Mouse (Mus musculus): ENCODE results near the gene Sugct.

Gene Sugct

DNA sequence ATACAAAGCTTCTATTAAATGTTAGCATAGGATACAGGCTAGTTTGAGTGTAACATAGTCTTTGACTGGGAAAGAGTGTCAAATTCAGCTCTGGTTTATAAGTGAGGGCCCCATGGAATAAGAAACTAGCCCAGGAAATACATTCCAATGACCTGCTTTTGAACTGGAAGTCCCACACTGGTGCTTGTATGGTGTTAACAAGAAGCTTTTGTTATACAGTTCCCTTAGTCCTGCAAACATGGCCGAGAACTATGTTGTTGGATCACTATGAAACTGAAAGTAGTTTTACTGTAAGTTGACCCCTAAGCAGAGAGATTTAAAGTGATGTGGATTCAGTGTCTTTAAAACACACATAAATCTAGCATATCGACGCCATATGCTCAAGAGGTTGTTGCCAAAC lies 657.5 kb downstream of the Sugct start:
- DNase-seq (ENCODE audit: low spot score in 2 of 2), result no peak

DNA sequence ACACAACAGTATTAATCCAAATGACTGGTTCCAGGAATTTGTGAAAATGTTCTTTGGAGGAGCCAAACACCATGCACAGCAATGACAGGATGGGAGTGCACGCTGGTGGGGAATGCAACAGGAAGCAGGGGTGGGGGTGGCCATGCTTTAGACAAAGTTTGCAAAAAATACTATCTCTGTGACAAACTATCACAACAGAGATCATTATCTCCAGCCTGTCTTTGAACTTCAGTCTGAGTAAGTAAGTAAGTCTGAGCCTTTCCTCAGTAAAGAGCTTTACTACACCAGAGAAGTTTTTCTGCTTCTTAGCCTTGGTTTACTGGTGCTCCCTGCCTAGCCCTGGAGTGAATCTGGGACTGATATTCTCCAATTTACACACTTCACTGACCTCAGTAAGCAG lies 664.6 kb downstream of the Sugct start:
- no peak for DNase-seq (ENCODE audit: low spot score in 2 of 2)

DNA sequence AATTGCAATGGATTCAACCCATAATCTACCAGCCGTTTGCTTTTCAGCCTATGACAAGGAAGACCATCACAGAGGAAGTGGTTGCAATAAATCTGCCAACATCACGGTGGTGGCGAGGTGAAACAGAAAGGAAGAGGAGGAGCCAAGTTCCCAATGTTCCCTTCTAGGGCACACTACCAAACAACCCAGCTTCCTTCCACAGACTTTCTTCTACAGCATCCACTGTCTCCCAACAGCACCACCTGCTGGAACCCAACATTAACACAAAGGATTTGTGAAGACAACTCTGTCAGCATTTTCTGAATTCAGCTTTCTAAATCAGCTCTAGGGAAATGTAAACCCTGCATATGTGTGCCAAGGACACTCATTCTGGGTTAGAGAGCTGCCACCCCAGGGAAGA lies 666.8 kb downstream of the Sugct start:
- peak; percentile 69 to 80 for DNase-seq (ENCODE audit: low spot score in 2 of 2)

DNA sequence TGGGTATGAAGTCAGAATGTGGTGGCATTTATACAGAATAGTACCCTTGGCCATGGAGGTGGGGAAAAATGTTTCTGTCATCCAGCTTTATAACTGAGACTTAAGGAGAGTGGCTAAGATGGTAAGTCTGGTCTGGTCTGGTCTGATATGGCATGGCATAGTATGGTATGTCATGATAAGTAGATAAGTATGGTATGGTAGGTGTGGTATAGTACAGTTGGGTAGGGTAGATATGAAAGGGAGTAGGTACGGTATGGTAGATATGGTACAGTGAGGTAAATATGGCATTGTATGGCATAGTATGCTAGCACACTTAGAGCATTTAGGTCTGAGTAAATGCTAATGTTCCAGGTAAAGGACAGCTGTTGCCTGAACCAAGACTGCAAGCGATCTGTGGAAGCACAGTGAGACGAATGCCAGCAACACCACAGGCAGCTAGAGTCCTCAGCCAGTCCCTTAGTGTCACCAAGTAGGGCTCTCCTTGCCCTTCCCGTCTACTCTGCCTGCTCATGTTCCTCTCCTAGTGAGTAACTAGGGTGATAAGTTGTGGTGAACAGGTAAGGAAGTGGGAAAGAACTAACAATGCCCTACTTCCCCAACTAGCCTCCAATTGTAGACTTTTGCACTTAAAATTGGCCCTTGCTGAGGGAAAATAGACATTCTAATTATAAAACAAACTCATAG lies 667.4 kb downstream of the Sugct start:
- DNase-seq (ENCODE audit: low spot score in 2 of 2), result peak; percentile 14 to 60

DNA sequence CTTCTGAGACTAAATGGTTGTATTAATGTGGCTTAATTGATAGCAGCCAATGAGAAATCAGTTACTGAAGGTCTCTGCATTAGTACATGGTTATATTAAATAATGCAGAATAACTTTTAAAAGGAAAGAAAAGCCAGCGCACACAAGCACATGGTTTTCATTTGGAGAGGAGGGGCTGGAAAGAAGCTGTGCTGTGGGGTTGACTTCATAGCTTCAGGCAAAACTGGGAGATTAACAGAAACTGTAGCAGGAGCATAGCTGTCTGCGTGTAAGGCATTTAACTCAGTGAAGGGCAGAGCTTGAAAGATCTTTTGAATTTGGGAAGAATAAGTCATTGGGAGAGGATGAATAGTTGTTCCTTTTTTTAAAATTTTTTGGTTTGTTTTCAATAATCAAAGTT lies 668.4 kb downstream of the Sugct start:
- DNase-seq (ENCODE audit: low spot score in 2 of 2), result no peak

DNA sequence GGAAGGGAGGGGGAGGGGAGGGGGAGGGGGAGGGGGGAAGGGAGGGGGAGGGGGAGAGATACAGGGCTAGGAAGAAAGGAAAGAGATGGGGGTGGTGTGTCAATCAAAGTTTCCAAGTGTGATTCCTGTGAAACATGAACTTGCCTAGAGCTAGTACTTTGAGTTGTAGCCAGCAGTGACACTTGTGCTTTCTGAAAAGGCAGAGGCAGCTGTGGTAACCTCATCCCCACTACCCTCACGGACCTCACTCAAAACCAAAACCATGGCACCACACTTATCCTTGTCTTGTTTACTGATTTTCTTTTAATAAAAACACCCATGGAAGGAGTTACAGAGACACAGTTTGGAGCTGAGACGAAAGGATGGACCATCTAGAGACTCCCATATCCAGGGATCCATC lies 698.9 kb downstream of the Sugct start:
- DNase-seq (ENCODE audit: low spot score in 2 of 2), result no peak

DNA sequence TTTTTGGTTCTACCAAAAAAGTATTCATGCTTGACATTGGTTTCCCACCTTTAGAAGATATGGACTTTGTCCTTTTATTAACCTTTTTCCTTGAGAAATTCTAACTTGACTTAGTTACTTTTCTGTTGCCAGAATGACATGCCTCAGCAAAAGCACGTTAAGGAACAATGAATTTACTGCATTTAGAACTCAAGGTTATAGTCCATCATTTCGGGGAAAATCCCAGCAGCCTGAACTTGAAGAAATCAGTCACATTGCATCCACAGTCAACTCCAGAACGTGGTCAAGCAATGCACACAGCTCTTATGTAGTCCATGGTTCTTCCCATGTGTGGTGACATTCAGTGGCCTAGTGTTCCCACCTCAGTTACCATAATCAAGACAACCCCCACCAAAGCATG lies 700.0 kb downstream of the Sugct start:
- DNase-seq (ENCODE audit: low spot score in 2 of 2), result no peak

DNA sequence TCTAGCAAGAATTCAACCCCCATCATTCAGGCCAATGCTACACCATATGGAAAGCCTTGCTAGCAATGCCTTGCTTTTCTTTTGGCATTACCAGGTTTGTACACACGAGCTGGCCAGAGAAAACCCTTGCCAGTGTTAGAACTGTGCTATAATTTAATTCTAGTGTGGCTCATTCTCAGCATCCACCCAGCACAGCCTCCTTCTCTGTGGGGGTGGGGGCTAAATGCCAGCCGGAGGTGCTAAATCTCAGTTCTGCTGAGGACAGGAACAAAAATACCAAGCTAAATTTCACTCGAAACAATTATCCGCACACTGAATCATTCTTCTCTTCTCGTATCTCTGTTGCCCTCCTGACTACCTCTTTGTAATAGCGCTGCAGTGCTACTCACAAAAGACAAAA lies 717.6 kb downstream of the Sugct start:
- no peak for DNase-seq (ENCODE audit: low spot score in 2 of 2)

DNA sequence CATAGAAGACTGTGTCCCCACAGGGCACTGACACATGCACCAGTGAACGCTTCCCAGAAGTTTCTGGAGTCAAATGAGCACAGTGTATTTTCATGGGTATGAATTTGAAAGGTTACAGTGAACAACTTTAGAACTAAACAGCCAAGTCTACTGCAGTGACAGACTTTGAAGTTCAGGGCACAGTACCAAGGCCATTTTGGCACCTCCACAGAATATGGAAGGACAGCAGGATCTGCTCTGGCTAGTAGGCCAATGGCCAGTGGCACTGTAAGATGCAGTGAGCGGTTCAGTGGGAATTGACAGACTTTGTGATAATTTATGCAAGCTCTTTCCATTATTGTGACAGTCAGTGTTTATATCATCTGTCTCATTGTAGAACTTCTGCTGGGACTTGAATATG lies 724.1 kb downstream of the Sugct start:
- no peak for DNase-seq (ENCODE audit: low spot score in 2 of 2)

DNA sequence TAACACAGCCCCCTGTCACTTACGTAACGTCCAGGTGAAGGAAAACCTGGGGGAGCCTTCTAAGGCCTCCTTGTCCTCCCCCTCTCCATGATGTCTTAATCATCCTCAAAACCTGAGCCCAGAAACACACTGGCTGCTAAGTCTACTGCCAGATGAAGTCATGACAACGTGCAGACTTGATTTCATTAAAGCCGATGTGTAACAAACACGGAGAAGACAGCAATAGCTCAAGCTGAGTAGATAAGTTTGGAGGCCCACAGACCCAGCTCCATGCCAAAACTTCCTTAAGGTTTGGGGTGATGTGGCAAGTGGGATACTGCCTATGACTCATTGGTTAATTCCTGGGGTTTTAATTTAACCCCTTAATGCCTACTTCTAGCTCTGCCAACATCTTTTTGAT lies 726.4 kb downstream of the Sugct start:
- no peak for DNase-seq (ENCODE audit: low spot score in 2 of 2)

DNA sequence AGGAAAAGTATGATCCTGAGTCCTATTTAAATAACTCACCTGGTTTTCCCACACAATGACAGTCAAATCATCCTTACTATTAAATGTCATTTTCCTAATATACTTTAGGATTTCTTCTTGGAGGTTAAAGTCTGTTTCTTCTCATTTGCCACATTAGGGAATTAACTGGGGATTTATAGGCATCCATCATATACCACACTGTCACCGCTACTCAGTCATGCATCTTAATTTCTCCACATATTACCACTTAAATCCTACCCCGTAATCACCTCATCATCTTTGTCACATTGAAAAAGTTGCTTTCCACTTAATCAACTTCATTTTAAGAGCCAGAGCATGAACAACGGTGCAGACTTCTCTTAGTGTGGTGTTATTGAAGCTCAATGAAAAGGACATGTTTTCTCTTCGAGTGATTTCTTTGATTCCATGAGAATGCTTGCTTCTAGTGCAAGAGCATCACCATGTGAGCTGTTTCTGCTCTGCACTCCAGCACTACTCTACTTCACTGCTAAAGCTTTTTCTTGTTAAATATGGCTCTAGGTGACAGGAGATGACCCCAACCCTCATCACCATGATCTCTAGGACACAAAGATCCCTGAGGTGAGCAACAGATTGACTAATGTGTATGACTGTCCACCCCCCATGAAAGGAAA lies 730.4 kb downstream of the Sugct start:
- no peak for DNase-seq (ENCODE audit: low spot score in 2 of 2)

DNA sequence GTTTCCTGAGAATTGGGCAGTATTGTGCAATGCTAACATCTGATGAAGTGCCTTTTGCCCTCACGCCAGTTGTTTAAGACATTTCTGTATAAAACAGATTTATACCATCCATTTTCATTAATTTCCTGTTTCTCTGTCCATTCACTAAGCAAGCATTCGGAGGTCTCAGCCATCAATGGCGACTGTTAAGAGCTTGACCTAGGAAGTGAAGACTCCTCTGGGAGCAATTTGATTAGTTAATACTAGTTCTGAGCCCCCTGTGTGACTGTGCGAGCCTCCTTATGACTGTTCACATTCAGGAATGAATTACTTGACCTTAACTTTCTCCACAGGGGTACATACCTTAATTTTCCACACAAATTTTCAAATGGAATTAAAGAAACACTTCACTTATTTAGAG lies 743.3 kb downstream of the Sugct start:
- no peak for DNase-seq (ENCODE audit: low spot score in 2 of 2)

DNA sequence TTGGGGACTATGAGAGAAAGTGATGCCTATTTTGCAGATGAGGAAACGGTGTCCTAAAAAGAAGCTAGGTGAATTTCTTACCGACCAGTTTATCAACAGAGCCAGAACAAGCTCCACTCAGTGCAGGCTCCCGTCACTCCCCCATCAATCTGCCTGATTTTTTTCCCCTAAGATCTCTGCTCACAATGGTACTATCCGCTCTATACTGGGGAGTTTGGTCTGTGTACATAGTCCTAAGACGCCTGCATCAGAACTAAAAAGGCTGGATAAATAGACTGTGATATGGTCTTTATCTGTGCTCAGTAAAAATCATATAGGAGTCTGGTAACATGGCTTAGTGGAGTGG lies 755.9 kb downstream of the Sugct start:
- no peak for DNase-seq (ENCODE audit: low spot score in 2 of 2)

DNA sequence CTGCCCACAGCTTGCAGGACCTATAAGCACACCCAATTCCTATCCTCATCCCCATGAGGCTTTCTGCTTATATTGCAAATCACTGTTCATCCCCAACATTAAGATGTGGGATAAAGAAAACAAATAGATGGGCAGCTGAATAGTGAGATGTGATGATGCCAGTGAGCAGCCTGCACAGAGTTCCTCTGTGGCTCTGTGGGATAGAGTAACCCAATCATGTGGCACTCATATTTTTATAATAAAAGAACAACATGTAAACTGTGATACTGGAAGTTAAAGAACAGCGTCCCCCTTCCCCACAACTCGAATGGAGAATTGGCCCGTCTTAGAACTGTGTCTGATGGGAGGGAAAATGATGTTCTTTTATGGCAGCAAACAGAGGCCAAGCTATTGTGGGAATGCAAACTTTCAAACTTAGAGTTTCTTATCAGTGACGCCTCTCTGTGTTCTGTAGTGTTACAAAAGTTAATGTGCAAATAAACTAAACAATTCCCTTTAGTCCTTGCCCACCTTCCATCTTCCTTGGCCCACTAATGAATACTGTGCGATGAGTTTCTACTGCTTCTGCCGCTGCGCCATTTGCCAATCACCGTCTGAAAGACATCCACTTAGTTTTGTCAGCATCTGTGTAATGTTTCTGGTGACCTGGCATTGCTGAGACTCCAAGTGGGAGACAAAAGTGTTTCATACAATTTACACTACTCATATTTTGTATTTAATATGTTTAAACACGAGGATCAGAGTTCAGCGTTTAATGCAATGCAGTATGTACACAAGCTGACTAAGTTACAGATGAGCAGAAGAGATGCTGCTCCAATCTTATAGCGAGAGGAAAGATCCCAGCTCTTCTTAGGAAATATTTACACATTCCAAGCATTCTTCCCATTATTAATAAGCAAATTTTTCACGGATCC lies 756.5 kb downstream of the Sugct start:
- DNase-seq (ENCODE audit: low spot score in 2 of 2), result no peak

DNA sequence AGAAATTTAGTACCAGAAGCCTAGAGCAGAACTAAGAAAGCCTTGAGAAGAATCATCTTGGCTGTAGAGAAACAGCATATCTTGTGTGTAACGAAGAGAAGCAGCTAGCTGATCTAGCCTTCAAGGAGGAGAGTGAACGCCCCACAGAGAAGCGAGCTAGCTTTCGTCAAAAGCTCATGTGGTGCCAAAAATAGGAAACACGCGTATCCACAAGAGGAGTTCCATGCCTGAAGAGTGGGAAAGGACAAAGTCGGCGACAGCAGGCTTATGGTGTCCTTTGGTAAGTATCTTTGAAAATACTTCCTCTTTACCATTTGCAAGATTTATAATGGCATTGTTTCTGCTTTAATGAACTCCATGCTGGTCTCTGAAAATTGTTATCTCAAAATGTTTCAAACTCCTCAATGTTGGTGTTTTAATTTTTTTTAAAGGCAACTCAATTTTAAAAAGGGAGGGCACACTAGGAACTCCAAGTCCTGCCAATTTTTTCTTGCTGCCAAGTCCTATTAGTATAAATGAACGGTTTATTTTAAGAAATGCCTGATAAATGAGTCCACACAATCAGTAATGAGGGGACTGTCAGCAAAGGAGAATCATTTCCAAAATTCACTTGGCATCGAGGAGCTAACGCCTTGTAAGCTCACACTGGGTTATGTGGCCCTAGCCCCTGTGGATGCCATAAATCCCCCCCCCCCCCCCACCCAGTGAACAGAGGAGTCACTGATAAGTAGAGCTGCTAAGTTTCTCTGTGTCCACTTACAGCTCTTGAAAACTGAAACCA lies 757.7 kb downstream of the Sugct start:
- no peak for DNase-seq (ENCODE audit: low spot score in 2 of 2)

DNA sequence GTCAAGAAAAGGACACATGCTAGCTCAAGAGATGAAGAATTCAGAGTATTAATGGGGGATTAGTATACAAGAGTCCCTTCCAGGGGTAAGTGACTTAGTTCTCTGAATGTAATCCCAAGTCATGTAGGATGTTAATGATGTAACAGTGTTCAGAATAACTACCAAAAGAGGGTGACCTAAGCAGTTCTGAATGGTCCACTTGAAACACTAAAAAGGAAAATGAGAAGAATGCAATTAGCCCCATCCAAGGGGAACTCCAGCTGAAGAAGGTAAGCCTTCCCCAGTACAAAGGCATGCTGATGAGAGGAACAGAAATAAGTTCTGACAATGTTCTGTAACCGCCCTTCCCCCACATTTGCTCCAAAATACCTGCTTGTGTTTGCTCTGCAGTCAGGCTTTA lies 760.3 kb downstream of the Sugct start:
- DNase-seq (ENCODE audit: low spot score in 2 of 2), result no peak

DNA sequence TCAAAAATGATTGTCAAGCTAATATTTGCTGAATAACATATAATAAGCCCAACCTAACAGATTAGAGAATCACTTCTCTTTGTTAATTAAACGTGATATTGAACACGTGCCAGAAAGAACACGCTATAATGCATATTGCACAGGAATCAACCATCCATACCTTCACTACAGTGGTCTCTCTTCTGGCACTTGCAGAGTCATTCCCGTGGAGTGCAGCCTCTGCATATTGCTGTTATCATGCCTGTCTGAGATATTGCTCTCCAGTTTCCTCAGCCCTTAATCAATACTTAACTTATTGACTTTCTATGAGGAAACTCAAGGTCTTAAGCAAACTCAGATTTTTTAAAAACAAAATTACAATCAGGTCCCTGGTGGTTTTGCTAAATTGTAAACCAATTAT lies 761.8 kb downstream of the Sugct start:
- no peak for DNase-seq (ENCODE audit: low spot score in 2 of 2)

DNA sequence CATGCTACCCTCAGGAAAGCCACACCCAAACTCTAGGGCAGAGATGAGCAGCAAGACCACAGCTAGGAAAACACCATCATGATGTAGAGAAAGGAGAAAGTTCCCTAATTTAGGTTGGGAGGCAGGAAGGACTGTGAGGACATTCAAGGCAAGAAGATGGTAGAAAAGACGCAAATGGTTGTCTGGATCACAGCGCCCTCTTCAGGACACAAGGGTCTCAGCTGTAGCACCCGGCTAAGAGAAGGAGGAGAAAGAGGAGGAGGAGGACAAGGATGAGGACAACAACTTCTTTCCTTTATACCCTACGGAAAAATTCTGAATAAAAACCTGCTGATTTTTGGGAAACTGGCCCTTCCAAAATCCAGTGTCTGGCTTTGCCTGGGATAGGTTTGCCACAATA lies 774.0 kb downstream of the Sugct start:
- DNase-seq (ENCODE audit: low spot score in 2 of 2), result no peak

DNA sequence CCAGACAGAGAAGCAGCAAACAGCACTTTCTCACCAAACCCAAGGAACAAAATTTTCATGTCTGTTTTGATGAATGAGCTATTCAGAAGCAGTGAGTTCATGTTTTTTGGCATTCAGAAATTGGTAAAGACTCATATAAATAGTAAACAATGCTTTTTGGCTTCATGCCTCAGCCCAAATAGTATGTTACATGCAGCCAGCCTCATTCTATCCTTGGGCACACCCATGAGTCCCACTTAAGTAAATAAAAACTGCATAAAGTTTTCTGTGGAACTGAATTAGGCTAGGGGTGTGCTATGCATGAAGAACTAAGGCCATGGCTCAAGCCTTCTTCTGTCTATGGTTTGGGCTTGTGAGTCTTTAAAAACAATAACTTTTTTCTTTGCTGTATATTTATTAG lies 779.7 kb downstream of the Sugct start:
- DNase-seq (ENCODE audit: low spot score in 2 of 2), result no peak

DNA sequence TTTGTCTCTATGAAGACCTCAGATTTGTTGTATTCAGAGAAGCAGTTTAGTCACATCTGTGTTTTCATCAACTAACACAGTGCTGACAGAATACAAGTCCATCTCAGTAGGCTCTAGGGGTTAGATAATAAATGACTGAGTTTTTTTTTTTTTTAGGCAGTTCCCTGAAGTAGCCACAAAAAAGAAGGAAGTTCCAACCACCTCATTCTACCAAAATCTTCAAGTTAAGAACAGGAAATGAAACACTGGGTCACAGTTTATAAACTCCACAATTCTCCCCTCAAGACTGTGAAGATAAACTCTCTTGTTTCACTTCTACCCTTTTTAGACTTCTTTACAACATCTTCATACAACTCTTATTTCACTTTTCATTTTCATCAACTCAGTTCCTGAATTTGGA lies 783.1 kb downstream of the Sugct start:
- no peak for DNase-seq (ENCODE audit: low spot score in 2 of 2)

DNA sequence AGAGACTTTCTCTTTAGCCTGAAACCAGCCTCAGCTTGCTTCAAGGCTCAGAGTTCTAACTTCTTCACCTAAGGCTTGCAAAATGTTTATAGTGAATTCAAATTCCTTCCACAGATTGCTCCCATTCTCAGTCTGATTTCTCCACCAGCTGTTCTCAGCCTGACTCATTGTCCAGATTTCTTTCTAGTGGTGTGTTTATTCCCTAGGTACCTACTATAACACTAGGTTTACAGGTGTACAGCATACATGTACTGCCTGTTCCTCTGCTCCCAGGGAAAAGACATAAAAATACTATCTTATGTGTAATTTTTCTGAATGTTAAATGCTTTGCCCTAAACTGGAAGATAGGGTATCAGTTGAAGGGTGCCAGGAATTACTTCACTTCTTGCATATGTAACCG lies 788.4 kb downstream of the Sugct start:
- no peak for DNase-seq (ENCODE audit: low spot score in 2 of 2)

DNA sequence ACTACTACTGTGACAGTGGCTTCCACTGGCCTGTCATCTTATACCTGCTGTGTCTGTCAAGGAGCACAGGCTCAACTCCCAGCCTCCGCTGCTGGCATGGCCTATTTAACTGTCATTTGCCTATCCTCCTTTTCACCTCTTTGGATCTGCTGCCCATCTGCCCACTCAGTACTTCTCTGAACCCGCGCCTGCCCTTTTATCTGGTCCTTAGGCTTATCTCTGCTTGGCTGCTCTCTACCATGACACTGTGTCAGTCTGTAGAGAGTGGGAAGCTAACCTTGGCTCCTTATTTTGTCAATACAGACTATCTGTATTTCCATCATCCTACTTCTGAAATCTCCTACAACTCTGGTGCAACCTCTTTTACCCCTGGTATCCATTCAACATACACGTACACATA lies 793.9 kb downstream of the Sugct start:
- no peak for DNase-seq (ENCODE audit: low spot score in 2 of 2)
